Mouse (Mus musculus): ENCODE results near the gene Sox5.

DNA sequence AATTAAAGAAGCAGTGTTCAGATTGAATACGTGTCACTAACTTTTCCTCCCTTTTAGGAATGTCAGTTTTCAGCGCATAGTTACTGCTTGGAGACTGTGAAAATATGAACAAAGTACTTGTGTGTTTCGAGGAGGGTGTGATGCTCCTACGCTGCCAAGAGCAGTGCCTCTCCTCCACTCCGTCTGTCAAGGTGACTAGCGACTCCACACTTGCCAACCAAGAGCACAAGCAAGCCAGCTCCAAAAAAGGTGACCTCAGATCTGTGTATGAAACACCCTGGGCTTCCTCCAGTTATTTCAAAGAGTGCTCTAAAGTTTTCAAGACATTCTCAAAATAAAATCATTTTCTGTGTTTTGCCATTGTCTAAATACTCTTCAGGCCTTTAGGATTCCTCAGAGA lies 271.6 kb downstream of the Sox5 start:
- TF ChIP-seq CTCF (IDR thresholded peaks at IDR 0.05) = no peak
- no peak for TF ChIP-seq POLR2A (IDR thresholded peaks at IDR 0.05; ENCODE audit: insufficient read depth, low read depth, low read length)

Data from heart, adult 2 months (tissue).